Mouse (Mus musculus) cerebellum, adult 8-10 months (tissue): ENCODE measurements around the gene Stra6.

ENCODE experiments used
- DNase-seq: peaks from one replicate; pipeline ENCODE4 v3.0.0; 2022

The Stra6 gene

DNA sequence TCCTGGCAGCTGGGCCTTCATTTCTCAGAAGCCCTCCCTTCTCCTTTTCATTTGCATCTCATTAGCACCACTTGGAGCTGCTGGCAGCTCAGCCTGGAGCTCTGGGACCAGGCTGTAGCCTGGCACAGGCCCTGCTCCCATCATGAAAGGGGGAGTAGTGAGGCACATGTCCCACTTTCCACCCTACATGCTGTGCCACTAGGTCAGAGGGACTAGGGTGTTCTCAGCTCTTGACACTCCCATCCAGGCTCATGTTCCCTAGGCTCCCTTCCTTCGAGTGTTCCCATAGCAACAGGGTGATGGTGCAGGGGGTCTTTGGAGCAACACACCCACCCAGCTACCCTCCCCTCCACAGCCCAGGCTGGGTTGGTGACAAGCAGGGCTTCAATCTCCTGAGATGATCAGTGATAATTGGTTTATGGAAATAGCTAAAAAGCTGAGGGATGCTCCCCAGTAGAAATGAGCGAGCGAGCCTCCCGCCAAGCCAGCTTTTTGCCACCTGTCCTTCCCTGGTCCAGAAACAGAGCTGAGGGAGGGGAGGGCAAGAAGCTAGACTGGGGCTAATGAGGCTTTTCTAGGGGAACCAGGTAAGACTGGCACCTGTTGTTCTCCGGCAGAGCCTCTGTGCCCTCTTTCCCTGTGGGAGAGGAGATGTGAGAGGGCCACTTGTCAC lies 33.2 kb downstream of the Stra6 start:
- DNase-seq: peak; percentile 49

DNA sequence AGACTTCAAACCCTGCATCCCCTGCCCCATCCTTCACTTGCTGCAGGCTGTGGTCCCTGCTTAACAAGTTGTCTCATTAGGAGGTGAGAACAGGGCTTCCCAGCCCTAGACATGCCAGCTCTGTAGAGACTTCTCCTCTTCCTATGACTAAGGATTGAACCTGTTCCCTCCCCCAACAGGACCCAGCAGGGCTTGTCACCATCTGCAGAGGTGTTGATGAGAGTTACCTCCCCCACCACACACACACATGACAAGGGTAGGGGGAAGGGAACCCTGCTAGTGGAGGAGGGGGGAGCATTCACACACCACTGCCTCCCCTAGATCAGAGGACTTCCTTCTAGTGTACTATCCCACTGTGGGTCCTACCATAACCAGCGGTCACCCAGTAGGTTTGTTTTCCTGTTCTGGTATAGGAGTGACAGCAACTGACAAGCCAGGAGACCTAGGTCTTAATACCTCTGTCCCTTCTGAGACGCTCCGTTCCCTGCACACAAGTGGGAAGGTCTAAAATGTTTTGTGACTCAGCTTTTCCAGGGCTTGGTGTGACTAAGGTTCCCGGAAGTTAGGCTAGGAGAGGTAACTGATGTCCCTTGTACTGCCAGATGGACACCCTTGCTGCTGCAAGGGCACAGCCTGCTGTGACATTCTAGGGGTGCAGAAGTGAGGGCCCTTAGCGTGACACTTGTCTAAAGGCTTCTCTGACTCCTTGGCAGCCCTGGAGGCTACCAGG lies 36.4 kb downstream of the Stra6 start:
- DNase-seq: no peak

DNA sequence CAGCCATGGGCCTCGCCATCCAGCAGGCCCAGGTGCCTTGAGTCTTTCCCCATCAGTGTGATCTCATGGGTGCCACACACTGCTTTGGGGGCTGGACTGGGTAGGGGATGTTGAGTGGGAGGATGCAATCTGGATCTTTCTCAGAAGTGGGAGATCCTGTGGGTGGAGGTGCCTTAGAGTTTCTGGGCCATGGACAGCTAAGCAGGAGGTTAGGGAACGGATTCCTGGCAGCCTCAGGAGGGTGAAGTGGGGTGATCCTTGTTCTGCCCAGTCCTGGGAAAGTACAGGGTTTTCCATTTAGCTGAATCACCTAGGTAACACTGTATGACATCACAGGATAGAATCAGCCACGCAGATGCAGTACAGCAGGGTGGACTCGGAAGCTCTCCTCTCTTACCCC lies 38.4 kb downstream of the Stra6 start:
- DNase-seq: no peak

DNA sequence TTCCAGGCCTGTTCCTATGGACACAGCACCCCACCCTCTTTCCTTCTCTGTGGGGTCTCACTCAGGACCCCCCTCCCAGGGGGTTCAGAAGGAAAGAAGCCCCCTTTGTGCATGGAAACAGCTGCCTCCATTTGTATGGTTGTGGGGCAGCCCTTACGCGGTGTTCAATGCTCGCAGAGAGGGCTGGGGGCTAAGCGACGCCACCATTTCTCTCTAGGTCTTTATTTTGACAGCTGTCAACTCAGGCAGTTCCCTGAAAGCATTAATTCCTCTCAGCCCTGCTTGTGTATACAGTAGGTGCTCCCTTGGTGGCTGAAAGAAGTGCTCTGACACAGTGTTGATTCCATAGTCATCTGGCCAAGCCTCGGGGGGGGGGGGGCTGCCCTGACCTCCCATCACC lies 40.1 kb downstream of the Stra6 start:
- DNase-seq: no peak

DNA sequence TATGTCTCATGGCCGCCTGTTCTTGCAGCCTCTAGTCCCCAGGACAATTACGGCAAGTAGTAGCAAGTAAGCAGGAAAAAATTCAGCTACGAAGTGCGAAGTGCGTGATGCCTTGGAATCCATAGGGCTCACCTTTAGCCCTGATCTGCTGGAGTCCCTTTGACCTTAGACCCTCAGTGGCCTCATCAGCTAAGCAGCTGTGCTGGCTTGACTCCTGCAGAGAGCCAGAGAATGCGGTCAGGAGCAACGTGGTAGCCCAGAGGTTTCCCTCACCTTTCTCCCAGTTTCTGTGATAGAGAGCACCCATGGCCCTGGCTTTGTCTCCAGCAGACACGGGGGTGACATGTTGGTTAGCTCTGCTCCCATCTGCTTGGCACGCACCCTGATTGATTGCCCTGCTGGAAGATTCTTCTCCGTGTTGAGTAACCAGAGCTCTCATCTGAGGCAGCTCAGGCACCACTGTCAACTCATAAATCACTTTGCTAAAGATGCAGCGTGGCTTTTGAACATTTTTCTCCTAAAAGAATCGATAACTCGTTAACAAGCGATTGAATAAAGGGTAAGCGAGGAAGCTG lies 42.1 kb downstream of the Stra6 start:
- DNase-seq: no peak

DNA sequence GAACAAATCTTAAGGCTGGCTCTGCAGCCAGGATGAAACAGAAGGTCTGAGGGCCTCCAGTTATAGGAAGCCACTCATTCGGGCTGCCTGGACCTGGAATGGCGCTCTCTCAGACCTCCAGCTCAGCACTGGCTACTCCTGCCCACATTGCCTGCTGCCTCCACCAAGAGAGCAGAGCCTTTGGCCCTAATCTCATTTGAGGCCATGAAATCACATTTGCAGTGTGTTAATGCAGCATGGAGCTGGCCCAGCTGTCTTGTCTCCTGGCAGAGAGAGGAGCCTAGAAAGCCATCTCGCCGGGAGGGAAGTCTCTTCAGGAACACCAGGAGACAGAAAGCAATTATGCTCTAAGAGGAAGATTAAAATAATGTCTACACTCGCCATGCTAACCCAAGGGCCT lies 43.9 kb downstream of the Stra6 start:
- DNase-seq: no peak

DNA sequence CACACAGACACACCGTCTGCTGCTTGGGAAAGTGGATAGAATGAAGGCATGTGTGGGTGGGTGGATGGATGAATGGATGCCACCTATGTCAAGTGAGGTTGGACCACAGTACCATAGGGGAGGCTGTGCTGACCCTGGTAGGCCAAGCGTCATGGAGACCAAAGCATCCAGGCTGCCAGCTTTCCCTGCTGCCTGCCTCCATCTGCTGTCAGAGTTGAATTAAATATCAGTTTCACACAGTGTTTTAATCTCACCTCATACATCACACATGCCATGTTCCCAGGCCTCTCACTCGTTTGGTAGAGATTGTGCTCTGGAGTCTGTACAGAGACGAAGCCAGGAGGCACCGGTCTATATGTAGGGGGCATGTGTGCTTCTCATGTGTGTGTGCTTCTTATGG lies 47.2 kb downstream of the Stra6 start:
- DNase-seq: peak; percentile 57

DNA sequence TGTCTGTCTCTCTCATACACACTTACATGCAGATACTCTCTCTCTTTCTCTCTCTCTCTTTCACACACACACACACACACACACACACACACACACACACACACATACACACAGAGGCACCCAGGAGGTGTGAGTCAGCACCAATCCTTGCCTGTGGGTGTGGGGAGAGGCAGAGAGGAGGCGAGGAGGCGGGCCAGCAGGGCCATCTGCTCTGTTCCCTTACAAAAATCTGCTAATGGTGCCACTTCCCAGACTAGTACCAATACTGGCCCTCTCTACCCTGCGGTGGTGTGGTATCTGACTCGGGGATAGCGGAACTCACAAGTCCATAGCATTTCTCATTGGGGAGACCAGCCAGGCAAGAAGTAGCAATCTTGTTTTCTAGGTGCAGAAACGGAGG lies 47.8 kb downstream of the Stra6 start:
- peak; percentile 82 for DNase-seq

DNA sequence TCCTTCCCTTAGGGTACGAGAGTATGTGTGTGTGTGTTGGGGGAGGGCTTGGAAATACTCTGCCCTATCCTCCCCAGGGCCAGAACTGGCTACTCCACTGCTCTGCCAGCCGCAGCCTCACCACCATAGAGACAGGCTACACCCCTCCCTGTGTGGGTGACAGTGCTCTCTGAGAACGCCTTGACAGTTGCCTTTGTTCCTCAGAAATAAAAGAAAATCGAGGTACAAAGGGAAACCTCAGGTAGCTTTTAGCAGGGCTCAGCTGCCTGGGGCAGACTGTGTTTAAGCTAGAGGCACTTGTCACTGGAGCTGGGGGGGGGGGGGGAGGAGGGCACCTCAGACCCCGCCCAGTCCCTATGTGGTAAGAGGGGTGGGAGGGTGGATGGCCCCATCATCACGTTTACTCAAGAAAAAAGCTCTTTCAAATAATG lies 48.7 kb downstream of the Stra6 start:
- no peak for DNase-seq

DNA sequence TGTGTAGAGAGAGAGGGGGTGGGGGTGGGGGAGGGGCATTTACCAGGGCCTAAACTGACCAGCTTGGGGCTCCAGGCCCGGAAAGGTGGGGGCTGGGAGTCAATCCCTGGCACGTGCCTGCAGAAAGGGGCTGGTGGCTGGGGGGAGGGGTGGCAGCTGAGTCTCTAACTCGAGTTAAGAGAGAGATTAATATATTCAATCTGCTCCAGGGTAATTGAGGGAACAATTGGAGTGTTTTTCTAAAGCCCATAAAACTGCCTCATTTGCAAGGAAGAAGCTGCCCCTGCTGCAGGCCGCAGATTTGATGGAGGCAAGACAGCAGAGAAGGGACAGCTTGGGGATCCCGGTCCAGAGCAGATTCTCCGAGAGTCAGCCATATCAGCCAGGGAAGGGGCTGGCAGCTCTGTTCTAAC lies 49.3 kb downstream of the Stra6 start:
- DNase-seq: no peak

DNA sequence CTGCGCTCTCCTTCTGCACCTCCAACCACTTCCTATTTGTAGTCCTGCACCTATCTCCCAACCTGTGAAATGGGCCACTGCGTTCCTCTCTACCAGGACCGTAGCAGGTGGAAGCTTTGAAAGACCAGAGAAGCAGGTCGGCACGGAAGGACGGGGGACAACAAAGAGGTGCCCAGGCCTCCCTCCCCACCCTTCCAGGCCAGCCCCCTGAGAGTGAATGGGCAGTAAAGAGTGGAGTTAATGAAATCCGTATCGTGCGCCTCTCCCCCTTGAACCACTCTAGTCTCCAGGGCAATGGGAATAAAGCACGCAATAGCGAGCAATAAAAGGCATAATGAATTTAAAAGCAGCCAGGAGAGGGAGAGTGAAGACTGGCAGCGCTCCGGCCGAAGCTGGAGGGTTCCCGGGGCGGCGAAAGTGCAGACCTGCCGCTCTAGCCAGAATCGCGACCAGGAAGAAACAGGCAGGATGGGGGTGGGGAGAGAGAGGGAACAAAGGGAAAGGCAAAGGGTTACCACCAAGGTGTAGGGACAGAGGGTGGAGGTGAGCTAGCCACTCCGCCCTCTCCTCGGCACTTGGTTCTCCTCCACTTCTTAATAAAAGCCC lies 49.8 kb downstream of the Stra6 start:
- DNase-seq: no peak

DNA sequence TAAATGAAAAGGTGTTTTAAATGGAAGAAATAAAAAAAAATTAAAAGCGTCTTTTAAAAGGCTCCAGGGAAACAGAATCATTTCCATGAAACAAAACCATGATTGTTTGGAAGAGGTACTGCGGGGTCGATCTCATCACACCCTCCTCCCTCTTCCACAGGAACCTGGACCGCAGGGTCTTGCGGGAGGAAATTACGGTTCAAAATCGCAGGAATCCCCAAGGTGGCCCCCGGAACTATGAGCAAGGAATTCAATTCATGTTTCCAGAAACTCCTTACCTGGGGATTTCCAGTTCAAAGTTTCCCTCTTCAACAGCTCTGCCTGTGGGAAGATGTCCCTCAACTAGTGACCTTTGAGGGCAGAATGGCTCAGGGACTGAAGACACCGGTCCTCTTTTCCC lies 50.4 kb downstream of the Stra6 start:
- DNase-seq: no peak

DNA sequence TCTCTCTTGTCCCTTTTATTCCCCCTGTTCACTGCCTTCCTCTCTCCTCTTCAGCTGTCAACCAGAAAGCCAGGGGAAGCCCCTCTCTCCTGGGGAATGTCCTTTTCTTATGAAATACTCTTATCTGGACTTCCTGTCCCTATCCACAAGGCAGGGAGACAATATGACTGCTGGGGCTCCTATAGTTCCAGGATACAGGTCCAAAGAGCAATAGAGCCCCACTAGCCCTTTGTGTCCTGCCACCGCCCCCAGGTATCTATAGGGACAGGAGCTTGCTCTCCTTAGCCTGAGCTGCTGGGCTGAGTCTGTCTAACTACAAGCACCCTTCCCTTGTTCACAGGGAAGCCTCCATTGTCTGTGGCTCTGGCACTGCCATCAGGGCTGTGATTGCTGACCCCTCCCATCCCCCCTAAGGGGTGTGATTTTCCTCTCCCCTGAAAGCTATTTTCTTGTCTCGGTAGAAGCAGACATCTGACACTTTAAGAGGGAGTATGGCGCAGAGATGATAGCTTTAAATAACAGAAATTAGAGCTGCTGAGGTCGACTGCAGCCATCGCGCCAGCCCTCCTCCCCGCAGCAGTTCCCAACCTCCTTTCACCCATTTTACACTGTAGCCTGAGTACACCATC lies 51.8 kb downstream of the Stra6 start:
- no peak for DNase-seq

DNA sequence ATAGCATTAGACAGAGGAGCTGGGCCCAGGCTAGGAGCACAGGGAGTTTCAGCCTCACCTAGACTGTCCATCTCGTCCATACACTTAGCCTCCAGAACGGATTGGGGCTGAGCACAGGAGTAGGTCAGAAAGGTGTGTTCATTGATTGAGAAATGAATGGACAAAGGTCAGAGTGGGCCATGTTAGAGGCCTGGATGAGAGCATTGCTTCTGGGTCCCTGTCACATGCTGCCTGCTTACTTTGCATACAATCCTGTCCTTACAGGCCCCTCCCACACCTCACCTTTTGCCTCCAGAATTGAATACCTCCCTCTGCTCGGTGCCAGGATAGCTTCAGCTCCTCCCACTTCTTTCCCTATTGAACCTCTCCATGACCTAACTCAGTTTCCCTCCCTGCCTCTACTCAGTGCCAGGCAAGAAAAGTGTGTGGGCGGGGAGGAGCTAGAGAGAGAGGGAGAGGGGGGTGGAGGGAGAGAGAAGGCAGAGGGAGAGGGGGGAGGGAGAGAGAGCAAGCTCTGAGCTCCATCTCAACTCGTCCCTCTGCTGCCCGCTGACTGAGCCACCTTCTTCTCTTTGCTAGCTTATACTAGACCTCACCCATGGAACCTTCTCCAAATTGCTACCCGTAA lies 52.5 kb downstream of the Stra6 start:
- no peak for DNase-seq

DNA sequence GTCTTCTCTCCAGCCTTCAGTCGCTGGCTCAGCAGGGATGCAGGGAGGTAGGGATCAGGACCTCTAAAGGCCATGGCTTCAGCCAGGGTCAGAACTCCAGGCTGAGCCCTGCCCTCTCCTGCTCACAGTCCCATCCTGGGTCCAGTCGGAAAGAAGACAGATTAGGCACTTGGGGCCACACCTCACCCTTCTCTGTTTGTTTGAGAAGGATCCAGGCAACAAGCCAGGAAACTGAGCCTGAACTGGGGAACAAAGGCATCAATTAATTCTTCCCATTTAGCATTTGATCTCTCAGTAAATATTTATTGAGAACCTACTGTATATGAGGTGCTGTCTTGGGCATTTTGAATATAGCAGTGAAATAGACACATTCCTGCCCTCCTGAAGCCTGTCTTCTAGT lies 55.1 kb downstream of the Stra6 start, which contains the start of gene Ccdc33:
Gene Ccdc33 (minus strand): TSS at position 153 of the 400 bp plus-strand sequence.
- no peak for DNase-seq

DNA sequence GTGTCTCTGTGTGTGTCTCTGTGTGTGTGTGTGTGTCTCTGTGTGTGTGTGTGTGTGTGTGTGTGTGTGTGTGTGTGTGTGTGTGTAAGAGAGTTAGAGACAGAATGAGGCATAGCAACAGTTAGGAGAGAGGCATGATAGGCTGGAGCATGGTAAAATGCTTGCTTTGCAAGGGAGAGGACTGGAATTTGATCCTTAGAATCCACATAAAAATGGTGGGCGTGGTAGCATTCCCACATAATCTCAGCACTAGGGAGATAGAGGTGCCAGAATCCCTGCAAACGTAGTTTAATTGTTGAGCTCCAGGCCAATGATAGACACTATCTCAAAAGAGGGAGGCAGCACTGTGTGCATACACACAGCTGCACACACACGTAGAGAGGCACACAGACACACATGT lies 61.5 kb downstream of the Stra6 start:
- no peak for DNase-seq

DNA sequence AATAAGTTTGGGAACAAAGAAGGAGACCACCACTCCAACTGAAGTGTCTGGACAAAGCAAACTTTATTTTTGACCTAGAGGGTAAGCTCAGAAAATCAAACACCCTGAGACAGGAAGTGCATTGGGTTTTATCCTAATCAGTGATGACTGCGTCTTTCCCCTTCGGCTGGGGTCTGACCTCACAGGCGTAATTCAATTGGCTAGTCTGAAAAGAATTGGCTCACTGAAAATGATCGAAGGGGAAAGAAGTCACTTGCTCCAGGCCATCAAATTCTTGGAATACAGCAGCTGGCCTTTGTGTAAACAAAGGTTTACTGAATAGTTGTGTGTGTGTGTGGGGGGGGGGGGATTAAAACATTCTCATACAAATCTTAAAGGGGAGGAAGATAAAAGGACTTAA lies 62.2 kb downstream of the Stra6 start:
- DNase-seq: no peak

DNA sequence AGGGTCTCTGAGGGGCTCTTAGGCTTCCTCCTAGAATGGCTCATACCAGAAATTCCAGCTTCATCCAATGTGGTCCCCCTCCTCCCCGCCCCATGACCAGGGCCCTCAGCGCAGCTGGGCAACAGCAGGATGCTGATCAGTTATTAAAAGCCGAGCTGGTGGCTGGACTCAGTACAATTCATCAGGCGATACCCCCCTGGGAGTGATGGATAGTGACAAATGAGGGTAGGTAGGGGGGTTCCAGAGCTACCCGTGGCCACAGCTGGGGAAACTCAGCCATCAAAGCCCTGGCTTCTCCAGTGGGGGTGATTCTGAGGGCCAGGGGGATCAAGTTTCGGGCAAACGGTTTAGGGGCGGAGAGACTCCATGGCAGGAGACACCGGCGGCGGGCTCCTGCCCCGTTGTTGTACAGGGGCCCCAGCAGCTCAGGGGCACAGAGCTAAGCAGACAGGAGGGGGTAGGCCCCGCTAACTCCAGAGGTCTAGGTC lies 65.4 kb downstream of the Stra6 start:
- DNase-seq: no peak

DNA sequence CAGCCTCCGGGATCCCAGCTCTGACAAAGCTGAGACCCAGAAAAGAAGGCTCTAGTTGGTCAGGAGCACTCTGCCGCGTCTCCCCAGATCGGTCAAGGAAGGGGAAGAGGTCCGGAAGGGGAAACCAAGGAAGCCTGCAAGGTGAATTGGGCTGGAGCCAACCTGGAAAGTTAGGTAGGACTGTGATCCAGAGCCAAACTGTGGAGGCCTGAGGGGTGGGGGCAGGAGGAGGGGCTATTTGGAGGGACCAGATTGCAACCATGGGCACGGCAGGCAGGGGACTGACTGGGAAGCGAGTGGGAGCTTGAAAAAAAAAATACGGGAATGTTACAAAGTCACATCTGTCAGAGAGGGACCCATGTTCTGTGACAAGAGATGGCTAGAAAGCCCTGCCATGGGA lies 65.9 kb downstream of the Stra6 start:
- no peak for DNase-seq

DNA sequence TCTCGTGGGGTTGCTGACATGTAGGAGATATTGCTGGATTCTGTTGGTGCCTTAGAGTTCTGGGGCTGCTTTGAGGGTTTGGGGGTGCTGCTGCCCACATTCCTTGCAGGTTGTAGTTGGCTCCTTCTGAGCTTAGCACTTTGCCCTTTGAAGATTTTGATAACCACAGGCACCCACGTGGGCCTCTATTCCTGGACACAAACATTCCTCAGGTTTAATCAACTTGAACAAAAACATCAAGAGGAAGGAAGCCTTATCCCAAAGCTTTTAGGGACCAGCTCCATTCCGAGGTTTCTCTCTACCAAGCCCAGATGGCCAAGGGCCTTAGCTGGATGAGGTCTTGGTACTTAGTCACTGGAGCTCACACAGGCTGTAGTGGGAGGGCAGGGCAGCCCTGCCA lies 67.3 kb downstream of the Stra6 start:
- DNase-seq: no peak

DNA sequence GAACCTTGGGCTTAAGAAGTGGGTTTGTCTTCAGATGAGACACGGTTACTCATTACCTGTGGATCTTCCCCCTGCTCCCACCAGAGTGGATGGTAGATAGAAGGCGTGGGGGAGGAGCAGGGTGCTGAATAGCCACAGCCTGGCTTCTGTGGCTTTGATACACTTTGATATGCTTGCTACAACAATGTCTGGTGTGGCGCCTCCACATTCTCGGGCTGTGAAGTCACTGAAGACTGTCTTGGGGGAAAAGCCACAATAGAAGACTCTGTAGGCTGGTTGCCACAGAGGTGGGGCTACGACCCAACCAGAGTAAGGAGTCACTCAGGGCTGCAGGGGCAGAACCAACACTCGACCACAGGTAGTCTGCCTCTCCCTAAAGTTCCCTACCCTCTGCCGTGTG lies 68.1 kb downstream of the Stra6 start:
- no peak for DNase-seq
